Mouse (Mus musculus): ENCODE measurements around the gene Ubqln4. TPM values are rescaled to one million over a fixed set of nuclear protein-coding genes. Genes with fewer than 3 reads are reported as not detected.

Gene Ubqln4
- 18.9 TPM for polyA plus RNA-seq (2014; fragmentation: Illumina TruSeq; extraction: RNeasy Lipid Tissue Mini Kit (QIAGEN cat#74804); ENCODE audit: low read depth, low replicate concordance)

GRCm38 (mm10) chr3:88553525-88553879 is at the start of gene Ubqln4:
TSS of gene Ubqln4 (plus strand) at chr3:88553758.

GRCm38 (mm10) chr3:88509692-88510420 is 43.7 kb upstream of the Ubqln4 start, which contains the start of gene Lmna:
TSS of gene Lmna (minus strand) at chr3:88509956.

GRCm38 (mm10) chr3:88532299-88532674 is 21.3 kb upstream of the Ubqln4 start, which contains the start of gene Mex3a:
TSS of gene Mex3a (plus strand) at chr3:88532395.

GRCm38 (mm10) chr3:88548180-88548917 is 5.2 kb upstream of the Ubqln4 start, which contains the start of gene Rab25:
TSS of gene Rab25 (minus strand) at chr3:88548300.

GRCm38 (mm10) chr3:88552676-88553524 is 658 bp upstream of the Ubqln4 start, which contains the start of gene Lamtor2:
TSS of gene Lamtor2 (minus strand) at chr3:88553074.

GRCm38 (mm10) chr3:88575540-88575939 is 22.0 kb downstream of the Ubqln4 start, which contains the start of gene Ssr2:
TSS of gene Ssr2 (plus strand) at chr3:88575876.

GRCm38 (mm10) chr3:88605666-88606065 is 52.1 kb downstream of the Ubqln4 start, which contains the start of gene Arhgef2:
TSS of gene Arhgef2 (plus strand) at chr3:88605966.

Other genes with a start within 250 kb of the Ubqln4 start
- 3.2 TPM for gene Glmp, start 228.7 kb upstream of the Ubqln4 start, polyA plus RNA-seq (2014; fragmentation: Illumina TruSeq; extraction: RNeasy Lipid Tissue Mini Kit (QIAGEN cat#74804); ENCODE audit: low read depth, low replicate concordance)
- gene Tmem79, start 217.6 kb upstream of the Ubqln4 start, polyA plus RNA-seq (2014; fragmentation: Illumina TruSeq; extraction: RNeasy Lipid Tissue Mini Kit (QIAGEN cat#74804); ENCODE audit: low read depth, low replicate concordance): 2.1 TPM
- 28.6 TPM for gene Smg5, start 217.5 kb upstream of the Ubqln4 start, polyA plus RNA-seq (2014; fragmentation: Illumina TruSeq; extraction: RNeasy Lipid Tissue Mini Kit (QIAGEN cat#74804); ENCODE audit: low read depth, low replicate concordance)
- gene Paqr6, start 189.2 kb upstream of the Ubqln4 start, polyA plus RNA-seq (2014; fragmentation: Illumina TruSeq; extraction: RNeasy Lipid Tissue Mini Kit (QIAGEN cat#74804); ENCODE audit: low read depth, low replicate concordance): 0.85 TPM
- gene Bglap3, start 181.0 kb upstream of the Ubqln4 start, polyA plus RNA-seq (2014; fragmentation: Illumina TruSeq; extraction: RNeasy Lipid Tissue Mini Kit (QIAGEN cat#74804); ENCODE audit: low read depth, low replicate concordance): 4.0 TPM
- not detected for gene Bglap2, start 175.1 kb upstream of the Ubqln4 start, polyA plus RNA-seq (2014; fragmentation: Illumina TruSeq; extraction: RNeasy Lipid Tissue Mini Kit (QIAGEN cat#74804); ENCODE audit: low read depth, low replicate concordance)
- not detected for gene Bglap, start 169.3 kb upstream of the Ubqln4 start, polyA plus RNA-seq (2014; fragmentation: Illumina TruSeq; extraction: RNeasy Lipid Tissue Mini Kit (QIAGEN cat#74804); ENCODE audit: low read depth, low replicate concordance)
- 3.8 TPM for gene Pmf1, start 143.4 kb upstream of the Ubqln4 start, polyA plus RNA-seq (2014; fragmentation: Illumina TruSeq; extraction: RNeasy Lipid Tissue Mini Kit (QIAGEN cat#74804); ENCODE audit: low read depth, low replicate concordance)
- gene Slc25a44, start 128.6 kb upstream of the Ubqln4 start, polyA plus RNA-seq (2014; fragmentation: Illumina TruSeq; extraction: RNeasy Lipid Tissue Mini Kit (QIAGEN cat#74804); ENCODE audit: low read depth, low replicate concordance): 9.8 TPM
- 128 TPM for gene Sema4a, start 92.6 kb upstream of the Ubqln4 start, polyA plus RNA-seq (2014; fragmentation: Illumina TruSeq; extraction: RNeasy Lipid Tissue Mini Kit (QIAGEN cat#74804); ENCODE audit: low read depth, low replicate concordance)
- 24.9 TPM for gene Lmna, start 43.8 kb upstream of the Ubqln4 start, polyA plus RNA-seq (2014; fragmentation: Illumina TruSeq; extraction: RNeasy Lipid Tissue Mini Kit (QIAGEN cat#74804); ENCODE audit: low read depth, low replicate concordance)
- 1.3 TPM for gene Mex3a, start 21.4 kb upstream of the Ubqln4 start, polyA plus RNA-seq (2014; fragmentation: Illumina TruSeq; extraction: RNeasy Lipid Tissue Mini Kit (QIAGEN cat#74804); ENCODE audit: low read depth, low replicate concordance)
- gene Rab25, start 5.5 kb upstream of the Ubqln4 start, polyA plus RNA-seq (2014; fragmentation: Illumina TruSeq; extraction: RNeasy Lipid Tissue Mini Kit (QIAGEN cat#74804); ENCODE audit: low read depth, low replicate concordance): 16.6 TPM
- 6.8 TPM for gene Lamtor2, start 684 bp upstream of the Ubqln4 start, polyA plus RNA-seq (2014; fragmentation: Illumina TruSeq; extraction: RNeasy Lipid Tissue Mini Kit (QIAGEN cat#74804); ENCODE audit: low read depth, low replicate concordance)
- 23.4 TPM for gene Ssr2, start 22.1 kb downstream of the Ubqln4 start, polyA plus RNA-seq (2014; fragmentation: Illumina TruSeq; extraction: RNeasy Lipid Tissue Mini Kit (QIAGEN cat#74804); ENCODE audit: low read depth, low replicate concordance)
- gene Arhgef2, start 52.2 kb downstream of the Ubqln4 start, polyA plus RNA-seq (2014; fragmentation: Illumina TruSeq; extraction: RNeasy Lipid Tissue Mini Kit (QIAGEN cat#74804); ENCODE audit: low read depth, low replicate concordance): 22.3 TPM
- gene Rxfp4, start 99.4 kb downstream of the Ubqln4 start, polyA plus RNA-seq (2014; fragmentation: Illumina TruSeq; extraction: RNeasy Lipid Tissue Mini Kit (QIAGEN cat#74804); ENCODE audit: low read depth, low replicate concordance): not detected
- gene Khdc4, start 132.0 kb downstream of the Ubqln4 start, polyA plus RNA-seq (2014; fragmentation: Illumina TruSeq; extraction: RNeasy Lipid Tissue Mini Kit (QIAGEN cat#74804); ENCODE audit: low read depth, low replicate concordance): 144 TPM
- 20.7 TPM for gene Rit1, start 163.1 kb downstream of the Ubqln4 start, polyA plus RNA-seq (2014; fragmentation: Illumina TruSeq; extraction: RNeasy Lipid Tissue Mini Kit (QIAGEN cat#74804); ENCODE audit: low read depth, low replicate concordance)
- gene Syt11, start 221.4 kb downstream of the Ubqln4 start, polyA plus RNA-seq (2014; fragmentation: Illumina TruSeq; extraction: RNeasy Lipid Tissue Mini Kit (QIAGEN cat#74804); ENCODE audit: low read depth, low replicate concordance): 14.2 TPM